Mouse (Mus musculus) heart, adult 2 months (tissue): Measurements from ENCODE around the gene Cep250. TPM values are rescaled to one million over a fixed set of nuclear protein-coding genes. Genes with fewer than 3 reads are reported as not detected.

Experiments
- DNase-seq, 2 experiments: peaks; one replicate each; pipeline ENCODE4 v3.0.0; 2021
- H3K27ac ChIP-seq: fragments of 200-600 bp; 2 replicates; pipeline ENCODE4 v1.8.1; 2022
- H3K27me3 ChIP-seq: fragments of 200-500 bp; 2 replicates; pipeline ENCODE4 v1.6.1; 2012; ENCODE audit warnings: mild to moderate bottlenecking, low read length, inconsistent platforms, mixed read lengths; ENCODE audit not compliant: control insufficient read depth, insufficient read depth
- H3K36me3 ChIP-seq: fragments of 200-500 bp; 2 replicates; pipeline ENCODE4 v1.6.1; 2012; ENCODE audit warnings: low read length, inconsistent platforms; ENCODE audit not compliant: control insufficient read depth, insufficient read depth
- H3K4me1 ChIP-seq: fragments of 200-500 bp; 2 replicates; pipeline ENCODE4 v1.6.1; 2011; ENCODE audit warnings: low read length; ENCODE audit not compliant: control insufficient read depth, insufficient read depth
- H3K4me3 ChIP-seq: fragments of 200-600 bp; 2 replicates; pipeline ENCODE4 v1.8.1; 2022
- H3K79me2 ChIP-seq: fragments of 200-500 bp; replicated peaks from 2 replicates; pipeline ENCODE4 v1.6.1; 2012; ENCODE audit warnings: mild to moderate bottlenecking, inconsistent platforms, low read length, moderate library complexity, mixed read lengths; ENCODE audit not compliant: control insufficient read depth, insufficient read depth
- H3K9ac ChIP-seq: fragments of 200-500 bp; 2 replicates; pipeline ENCODE4 v1.6.1; 2012; ENCODE audit warnings: low read depth, mild to moderate bottlenecking, control low read depth, inconsistent platforms, low read length, mixed read lengths
- CTCF ChIP-seq: fragments of 200-600 bp; IDR thresholded peaks from 2 replicates; pipeline ENCODE4 v1.8.1; 2022; ENCODE audit warnings: antibody characterized with exemption, mild to moderate bottlenecking, moderate library complexity
- EP300 ChIP-seq: fragments of 200-500 bp; IDR thresholded peaks from 2 replicates; pipeline ENCODE4 v1.6.1; 2011; ENCODE audit warnings: low read depth, low read length, control low read depth; ENCODE audit not compliant: insufficient read depth
- POLR2A ChIP-seq: fragments of 200-500 bp; IDR thresholded peaks from 2 replicates; pipeline ENCODE4 v1.6.1; 2011; ENCODE audit warnings: mild to moderate bottlenecking, low read depth, low read length, control low read depth; ENCODE audit not compliant: insufficient read depth
- WGBS: fragments of 180-500 bp; shearing (Covaris S2); methylation state at CpG from one replicate; pipeline ENCODE4 v1.1.7; 2018; 5-methylcytosine and 5-hydroxymethylcytosine counted together
- intact Hi-C: fragments of 180-260 bp; cut with DNase I; formaldehyde crosslinking; loops from one replicate; pipeline ENCODE4 v1.15.1; 2025
- polyA plus RNA-seq: library from polyadenylated mRNA; depleted of rRNA; stranded (reverse); fragments of >200 nt; gene quantifications from 2 replicates; pipeline ENCODE4 v1.2.3, GENCODE M21; 2012; rRNA removed
- total RNA-seq, 2 experiments: library from RNA; stranded (reverse); gene quantifications; 2 replicates each; pipeline ENCODE4 v1.2.3; 2021

Gene Cep250
- total and polyA plus RNA-seq, 3 experiments, result 2.8 to 7.4 (median 5.3) TPM

DNA sequence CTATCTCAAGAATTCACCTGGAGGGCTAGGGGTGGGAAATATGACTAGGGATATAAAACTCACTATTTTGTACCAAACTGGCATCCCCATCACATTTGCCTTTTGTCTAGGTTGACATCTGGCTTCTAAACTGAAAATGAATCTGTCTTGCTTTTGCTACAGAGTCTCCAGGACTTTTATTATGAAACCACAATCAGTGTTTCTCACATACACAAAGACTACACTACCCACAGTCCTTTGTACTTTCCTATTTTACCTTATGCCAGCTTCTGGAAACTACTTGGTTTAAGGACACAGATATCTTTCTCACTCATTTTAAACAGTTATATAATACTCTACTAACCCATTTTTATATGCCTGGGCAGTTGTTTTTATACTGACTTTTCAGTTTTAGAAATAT is 69.2 kb downstream of the Cep250 start:
- no peak overlapping the region for H3K27ac ChIP-seq
- no peaks in the 10 kb centered on the region for H3K4me1 ChIP-seq
- H3K9ac ChIP-seq, result no peak overlapping the region
- intact Hi-C loops, result no loop called here
- no peaks in the 10 kb centered on the region for H3K27me3 ChIP-seq
- no peak for TF ChIP-seq CTCF
- H3K79me2 ChIP-seq, result no peaks in the 10 kb centered on the region
- DNase-seq, result no peak
- no peak overlapping the region for H3K4me3 ChIP-seq
- H3K36me3 ChIP-seq, result no peaks in the 10 kb centered on the region

DNA sequence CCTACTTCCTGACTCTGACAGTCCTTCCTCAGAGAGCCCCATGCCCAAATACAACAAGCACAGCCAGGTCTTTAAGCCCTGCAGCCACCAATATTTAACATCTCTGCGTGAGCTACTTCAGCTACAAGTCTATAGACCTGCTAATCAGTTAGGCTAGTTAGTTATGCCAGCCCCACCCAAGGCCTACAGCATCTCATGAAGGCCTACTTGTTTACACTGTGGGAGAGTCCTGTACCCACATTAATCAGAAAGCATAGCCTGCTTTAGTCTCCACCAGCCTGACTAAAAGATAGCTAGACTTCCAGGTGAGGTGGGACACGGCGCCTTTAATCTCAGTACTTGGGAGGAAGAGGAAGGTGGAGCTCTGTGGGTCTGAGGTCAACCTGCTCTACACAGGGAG is 83.1 kb downstream of the Cep250 start:
- H3K27me3 ChIP-seq, result no peaks in the 10 kb centered on the region
- no peaks in the 10 kb centered on the region for H3K4me1 ChIP-seq
- no peaks in the 10 kb centered on the region for H3K36me3 ChIP-seq
- no peaks in the 10 kb centered on the region for H3K79me2 ChIP-seq
- H3K27ac ChIP-seq, result no peak overlapping the region
- H3K4me3 ChIP-seq, result no peak overlapping the region
- intact Hi-C loops, result no loop called here
- no peak overlapping the region for H3K9ac ChIP-seq
- TF ChIP-seq POLR2A (no peak), CTCF (no peak), EP300 (no peak)
- WGBS, result 77% methylated on average over 3 of the region's 3 CpGs
- no peak for DNase-seq

DNA sequence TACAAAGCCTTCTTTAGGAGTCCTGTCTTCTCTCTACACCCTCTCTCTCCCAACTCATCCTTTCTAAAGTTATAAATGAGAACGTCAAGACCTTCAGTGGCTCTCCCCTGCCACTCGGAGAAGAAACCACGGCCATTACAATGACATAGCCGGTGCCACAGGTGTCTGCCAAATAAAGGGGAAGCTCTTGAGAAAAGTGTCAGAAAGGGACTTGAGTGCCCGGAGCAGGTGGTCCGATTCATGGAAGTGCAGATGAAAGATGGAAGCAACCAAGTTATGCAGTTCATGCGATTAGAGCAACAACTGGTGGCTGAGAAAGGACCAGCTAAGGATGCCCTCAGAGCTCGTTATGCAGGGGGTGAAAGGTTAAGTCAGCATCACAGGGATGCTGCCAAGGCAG is 86.6 kb downstream of the Cep250 start:
- H3K27ac ChIP-seq, result no peak overlapping the region
- intact Hi-C loops, result no loop called here
- H3K9ac ChIP-seq, result no peak overlapping the region
- no peaks in the 10 kb centered on the region for H3K79me2 ChIP-seq
- DNase-seq, result no peak
- no peaks in the 10 kb centered on the region for H3K4me1 ChIP-seq
- no peak overlapping the region for H3K4me3 ChIP-seq
- WGBS, result 82% methylated on average over 8 of the region's 8 CpGs
- H3K27me3 ChIP-seq, result peaks cover under 1% of the 10 kb centered on the region; the same call in 1 of the 2 replicates
- no peak for TF ChIP-seq EP300
- TF ChIP-seq CTCF, result no peak
- TF ChIP-seq POLR2A, result no peak
- H3K36me3 ChIP-seq, result no peaks in the 10 kb centered on the region

DNA sequence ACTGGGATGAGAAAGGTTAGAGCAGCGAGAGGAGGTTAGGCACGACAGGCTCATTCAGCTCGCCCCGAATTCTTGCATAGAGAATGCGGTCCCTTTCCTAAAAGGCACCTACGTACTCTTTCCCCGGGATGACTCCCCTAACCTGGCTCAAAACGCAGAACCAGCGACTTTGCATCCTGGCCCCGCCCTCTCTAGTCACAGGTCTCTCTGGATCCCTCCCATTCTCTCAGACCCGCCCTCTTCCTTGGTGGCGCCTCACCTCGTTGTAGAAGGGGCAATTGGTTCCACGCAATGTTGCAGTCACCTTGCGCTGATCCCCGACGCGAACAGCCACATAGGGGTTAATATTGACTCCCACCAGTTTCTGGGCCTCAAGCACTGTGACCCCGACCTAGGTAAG is 91.7 kb downstream of the Cep250 start:
- Histone ChIP-seq H3K36me3 (no peaks in the 10 kb centered on the region), H3K27ac (no peak overlapping the region), H3K4me3 (no peak overlapping the region), H3K4me1 (no peaks in the 10 kb centered on the region), H3K9ac (no peak overlapping the region), H3K79me2 (no peaks in the 10 kb centered on the region), H3K27me3 (peaks cover 4% of the 10 kb centered on the region; the same call in 1 of the 2 replicates)
- intact Hi-C loops, result no loop called here
- DNase-seq, result no peak
- 18% methylated on average over 19 of the region's 19 CpGs for WGBS
- TF ChIP-seq CTCF (no peak), EP300 (no peak), POLR2A (no peak)

Other genes starting within 250 kb of the Cep250 start
- gene Edem2, start 227.0 kb upstream of the Cep250 start, total RNA-seq, result 1 to 10 TPM; 6.0 to 6.4 TPM
- 14.4 and 16.9 TPM in 2 replicates for gene Edem2, start 227.0 kb upstream of the Cep250 start, polyA plus RNA-seq
- not detected for gene Gm17581, start 220.6 kb upstream of the Cep250 start, total RNA-seq
- gene Gm17581, start 220.6 kb upstream of the Cep250 start, polyA plus RNA-seq, result not detected in 2 replicates
- gene Procr, start 205.3 kb upstream of the Cep250 start, total RNA-seq, result 1 to 10 TPM; 3.0 to 4.8 TPM
- gene Procr, start 205.3 kb upstream of the Cep250 start, polyA plus RNA-seq, result 2.0 and 2.4 TPM in 2 replicates
- not detected for gene Mmp24, start 181.1 kb upstream of the Cep250 start, total RNA-seq
- 0.06 TPM in 1 of 2 replicates, not detected in the other for gene Mmp24, start 181.1 kb upstream of the Cep250 start, polyA plus RNA-seq
- 10 to 100 TPM; 25.4 to 28.9 TPM for gene BC029722, start 137.0 kb upstream of the Cep250 start, total RNA-seq
- gene BC029722, start 137.0 kb upstream of the Cep250 start, polyA plus RNA-seq, result 41.0 and 43.7 TPM in 2 replicates
- gene Eif6, start 129.5 kb upstream of the Cep250 start, total RNA-seq, result 10 to 100 TPM; 51.2 to 52.3 TPM
- 40.1 and 51.4 TPM in 2 replicates for gene Eif6, start 129.5 kb upstream of the Cep250 start, polyA plus RNA-seq
- gene Fam83c, start 121.6 kb upstream of the Cep250 start, total RNA-seq, result not detected
- not detected in 2 replicates for gene Fam83c, start 121.6 kb upstream of the Cep250 start, polyA plus RNA-seq
- 100 to 1,000 TPM; 268 to 270 TPM for gene Uqcc1, start 26.1 kb upstream of the Cep250 start, total RNA-seq
- 144 and 246 TPM in 2 replicates for gene Uqcc1, start 26.1 kb upstream of the Cep250 start, polyA plus RNA-seq
- gene Gm15557, start 15.7 kb upstream of the Cep250 start, total RNA-seq, result not detected
- not detected in 2 replicates for gene Gm15557, start 15.7 kb upstream of the Cep250 start, polyA plus RNA-seq
- not detected for gene Gdf5, start 11.1 kb upstream of the Cep250 start, total RNA-seq
- 0.16 TPM in 1 of 2 replicates, not detected in the other for gene Gdf5, start 11.1 kb upstream of the Cep250 start, polyA plus RNA-seq
- under 1 TPM; 0.55 to 0.61 TPM for gene 6430550D23Rik, start 51.5 kb downstream of the Cep250 start, total RNA-seq
- gene 6430550D23Rik, start 51.5 kb downstream of the Cep250 start, polyA plus RNA-seq, result 0.78 and 2.2 TPM in 2 replicates
- gene Ergic3, start 51.6 kb downstream of the Cep250 start, total RNA-seq, result 10 to 100 TPM; 60.1 to 67.5 TPM
- gene Ergic3, start 51.6 kb downstream of the Cep250 start, polyA plus RNA-seq, result 104 TPM in 2 replicates
- gene Fer1l4, start 96.5 kb downstream of the Cep250 start, total RNA-seq, result not detected
- gene Fer1l4, start 96.5 kb downstream of the Cep250 start, polyA plus RNA-seq, result 0.12 and 0.18 TPM in 2 replicates
- gene Spag4, start 108.7 kb downstream of the Cep250 start, total RNA-seq, result 1 to 10 TPM in 1 of 2 experiments, under 1 TPM in 1; 0.99 to 1.8 TPM
- 1.7 and 2.4 TPM in 2 replicates for gene Spag4, start 108.7 kb downstream of the Cep250 start, polyA plus RNA-seq
- 10 to 100 TPM in 1 of 2 experiments, 1 to 10 TPM in 1; 8.1 to 12.2 TPM for gene Cpne1, start 155.5 kb downstream of the Cep250 start, total RNA-seq
- 31.8 and 37.1 TPM in 2 replicates for gene Cpne1, start 155.5 kb downstream of the Cep250 start, polyA plus RNA-seq
- gene Rbm12, start 155.5 kb downstream of the Cep250 start, total RNA-seq, result 10 to 100 TPM; 11.4 TPM
- 12.0 and 13.6 TPM in 2 replicates for gene Rbm12, start 155.5 kb downstream of the Cep250 start, polyA plus RNA-seq
- 10 to 100 TPM; 11.9 to 13.5 TPM for gene Gm28036, start 170.6 kb downstream of the Cep250 start, total RNA-seq
- 2.8 and 3.4 TPM in 2 replicates for gene Gm28036, start 170.6 kb downstream of the Cep250 start, polyA plus RNA-seq
- gene Romo1, start 187.6 kb downstream of the Cep250 start, total RNA-seq, result 100 to 1,000 TPM; 321 to 367 TPM
- 244 and 304 TPM in 2 replicates for gene Romo1, start 187.6 kb downstream of the Cep250 start, polyA plus RNA-seq
- 10 to 100 TPM; 81.4 to 96.6 TPM for gene Nfs1, start 187.7 kb downstream of the Cep250 start, total RNA-seq
- gene Nfs1, start 187.7 kb downstream of the Cep250 start, polyA plus RNA-seq, result 83.7 and 116 TPM in 2 replicates
- 100 to 1,000 TPM; 124 to 143 TPM for gene Rbm39, start 223.8 kb downstream of the Cep250 start, total RNA-seq
- gene Rbm39, start 223.8 kb downstream of the Cep250 start, polyA plus RNA-seq, result 25.8 and 45.2 TPM in 2 replicates
- 10 to 100 TPM; 15.6 to 20.0 TPM for gene Phf20, start 240.0 kb downstream of the Cep250 start, total RNA-seq
- gene Phf20, start 240.0 kb downstream of the Cep250 start, polyA plus RNA-seq, result 7.1 and 8.9 TPM in 2 replicates